Mouse (Mus musculus) left cerebral cortex, adult 8-10 months (tissue): ENCODE data around the gene Snx1. TPM values are rescaled to one million over a fixed set of nuclear protein-coding genes. Genes with fewer than 3 reads are reported as not detected.

Source experiments
- DNase-seq, 2 experiments: peaks; one replicate each; pipeline ENCODE4 v3.0.0; 2022; ENCODE audit warnings: low spot score in 2 of 2
- total RNA-seq, 4 experiments: library from RNA; stranded (reverse); gene quantifications; 2 replicates each; pipeline ENCODE4 v1.2.4; 2022

Gene Snx1
- total RNA-seq, 4 experiments from 2014 or later: 76.2 to 82.1 (median 79.1) TPM

- no peak for DNase-seq
Observed at GRCm38 (mm10) chr9:66127193-66127546, 783 bp upstream of the Snx1 start.

DNA sequence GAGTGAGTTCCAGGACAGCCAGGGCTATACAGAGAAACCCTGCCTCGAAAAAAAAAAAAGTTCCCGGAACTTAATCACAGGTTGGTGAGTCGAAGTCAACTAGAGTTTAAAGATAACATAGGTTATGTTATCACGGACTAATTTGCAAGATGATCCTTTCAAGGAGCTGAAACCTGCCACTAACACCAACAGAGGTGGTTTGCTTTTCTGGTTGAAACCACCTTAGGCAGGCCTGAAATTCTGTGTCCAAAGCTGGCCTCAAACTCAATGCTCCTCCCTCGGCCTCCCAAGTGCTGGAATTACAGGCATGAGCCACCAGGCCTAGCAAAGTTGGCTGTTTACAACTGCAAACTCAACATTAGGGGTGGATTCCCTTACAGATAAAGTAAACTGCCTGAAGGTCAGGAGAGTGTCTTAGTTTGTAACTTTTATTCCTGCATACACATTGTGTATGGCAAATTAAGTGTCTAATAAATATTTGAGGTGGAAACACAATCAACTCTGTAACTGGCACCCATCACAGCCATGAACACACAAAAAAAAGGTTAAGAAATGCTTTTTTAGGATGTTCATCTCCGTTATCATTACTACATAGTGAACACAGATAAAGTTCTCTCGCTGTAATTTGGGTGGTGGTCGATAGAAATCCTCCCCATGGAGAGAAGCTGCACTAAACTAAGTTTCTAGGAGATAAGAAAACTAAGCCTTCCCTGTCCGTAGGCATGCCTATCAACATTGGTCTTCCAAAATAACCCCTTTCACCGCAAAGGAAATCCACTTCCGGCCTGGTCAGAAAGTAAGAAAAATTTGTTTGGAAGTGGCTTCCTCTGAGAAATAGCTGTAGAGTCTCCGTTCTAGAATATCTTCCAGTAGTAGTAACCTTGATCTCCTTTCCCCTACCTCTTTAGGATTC, 588 bp downstream of the Snx1 start:
- DNase-seq: no peak

- DNase-seq: peak; percentile 85 to 96
Observed at GRCm38 (mm10) chr9:66124681-66125542, 1.5 kb downstream of the Snx1 start.

GRCm38 (mm10) chr9:66124111-66124531, 2.3 kb downstream of the Snx1 start:
- DNase-seq: no peak

- DNase-seq: no peak
Observed at GRCm38 (mm10) chr9:66123648-66124047, 2.7 kb downstream of the Snx1 start.

- no peak for DNase-seq
Observed at GRCm38 (mm10) chr9:66121421-66121820, 5.0 kb downstream of the Snx1 start.

DNA sequence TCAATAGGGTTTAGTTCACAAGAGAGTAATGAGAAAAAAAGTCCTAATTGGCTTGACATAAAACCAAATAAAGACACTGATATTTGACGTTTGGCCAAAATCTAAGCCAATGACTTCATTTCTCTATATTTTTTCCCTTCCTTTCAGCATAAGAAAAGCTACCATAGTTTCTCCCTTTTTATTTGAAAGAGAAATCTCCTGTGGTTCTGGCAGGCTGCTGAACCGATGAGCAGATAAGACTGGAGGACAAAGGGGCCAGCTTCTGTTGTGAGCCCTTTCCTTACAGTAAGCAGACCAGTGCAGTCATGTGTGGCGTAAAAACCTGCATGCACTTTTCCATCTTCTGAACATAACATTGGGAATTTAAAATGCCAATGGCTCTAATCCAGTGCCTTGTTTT, 5.4 kb downstream of the Snx1 start:
- no peak for DNase-seq

- no peak for DNase-seq
Observed at GRCm38 (mm10) chr9:66120106-66120505, 6.3 kb downstream of the Snx1 start.

GRCm38 (mm10) chr9:66119498-66119897, 6.9 kb downstream of the Snx1 start:
- DNase-seq: no peak

GRCm38 (mm10) chr9:66116890-66117289, 9.5 kb downstream of the Snx1 start:
- DNase-seq: no peak

GRCm38 (mm10) chr9:66114341-66114740, 12.0 kb downstream of the Snx1 start:
- no peak for DNase-seq

DNA sequence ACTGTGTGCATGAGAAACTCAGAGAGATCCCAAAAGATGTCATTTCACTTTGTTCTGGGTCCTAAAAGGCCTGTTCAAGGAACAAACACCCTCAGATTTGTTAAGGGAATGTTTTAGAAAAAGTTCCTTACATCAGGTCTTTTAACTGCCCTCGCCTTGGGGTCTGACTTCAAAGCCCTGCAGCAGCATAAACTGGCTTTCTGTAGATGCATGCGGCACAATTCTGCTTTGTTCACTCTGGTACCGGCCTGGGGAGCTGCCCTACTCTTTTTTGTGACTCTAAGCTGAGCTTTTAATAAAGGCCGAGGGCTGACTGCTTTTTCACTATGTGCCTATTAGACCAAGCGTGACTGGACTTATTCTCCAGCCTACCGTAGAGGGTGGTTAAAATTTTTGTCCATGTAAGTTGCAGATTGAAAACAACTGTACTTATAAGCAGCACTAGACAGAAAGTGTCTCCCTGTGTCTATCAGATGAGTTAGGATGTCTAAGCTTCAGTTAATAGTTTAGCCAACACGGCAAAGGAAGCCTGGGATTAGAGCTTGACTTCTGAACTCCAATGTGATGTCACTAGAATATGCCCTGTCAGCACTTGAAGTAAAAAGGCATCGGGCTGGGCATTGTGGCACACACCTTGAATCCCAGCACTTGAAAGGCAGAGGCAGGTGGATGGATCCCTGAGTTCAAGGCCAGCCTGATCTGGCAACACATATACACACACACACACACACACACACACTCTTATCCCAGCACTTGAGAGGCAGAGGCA, 15.6 kb downstream of the Snx1 start:
- no peak for DNase-seq

DNA sequence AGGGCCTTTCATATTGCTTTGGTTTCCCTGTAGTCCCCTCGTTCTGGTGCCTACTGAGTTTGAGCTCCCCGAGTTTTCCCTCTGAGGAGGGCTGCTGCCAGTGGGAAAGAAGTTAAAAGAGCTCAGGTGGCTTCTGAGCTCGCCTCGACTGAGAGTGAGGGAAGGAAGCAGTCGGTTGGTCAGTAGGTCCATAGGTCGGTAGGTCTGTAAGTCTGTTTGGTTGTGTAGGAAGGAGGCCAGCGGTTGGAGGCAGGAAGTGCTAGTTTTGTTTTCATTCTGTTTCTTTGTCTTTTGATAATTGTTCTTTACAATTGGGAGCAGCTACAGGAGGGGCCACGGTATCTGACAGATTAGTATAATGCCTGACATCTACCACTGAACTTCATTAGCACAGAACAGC, 16.3 kb downstream of the Snx1 start:
- DNase-seq: no peak

GRCm38 (mm10) chr9:66109574-66109973, 16.8 kb downstream of the Snx1 start:
- no peak for DNase-seq

DNA sequence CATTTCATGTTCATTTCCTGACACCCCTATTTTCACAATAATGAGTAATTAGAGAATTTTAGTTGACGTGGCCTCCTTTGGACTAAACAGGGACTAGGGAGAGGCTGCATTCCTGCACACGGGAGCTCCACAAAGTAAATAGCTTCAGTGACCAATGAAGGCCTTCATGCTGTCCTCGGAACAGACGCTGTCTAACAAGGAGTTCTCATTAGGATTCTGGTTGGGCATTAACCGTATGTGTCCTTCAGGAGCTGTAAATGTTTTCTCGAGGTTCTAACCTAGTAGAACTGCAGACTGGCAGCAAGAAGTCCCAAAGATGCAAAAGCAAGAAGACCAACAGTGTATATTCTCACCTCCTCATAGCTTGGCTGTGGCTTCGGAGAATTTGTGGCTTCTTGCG, 21.2 kb downstream of the Snx1 start:
- DNase-seq: no peak

GRCm38 (mm10) chr9:66104601-66105000, 21.8 kb downstream of the Snx1 start:
- no peak for DNase-seq

DNA sequence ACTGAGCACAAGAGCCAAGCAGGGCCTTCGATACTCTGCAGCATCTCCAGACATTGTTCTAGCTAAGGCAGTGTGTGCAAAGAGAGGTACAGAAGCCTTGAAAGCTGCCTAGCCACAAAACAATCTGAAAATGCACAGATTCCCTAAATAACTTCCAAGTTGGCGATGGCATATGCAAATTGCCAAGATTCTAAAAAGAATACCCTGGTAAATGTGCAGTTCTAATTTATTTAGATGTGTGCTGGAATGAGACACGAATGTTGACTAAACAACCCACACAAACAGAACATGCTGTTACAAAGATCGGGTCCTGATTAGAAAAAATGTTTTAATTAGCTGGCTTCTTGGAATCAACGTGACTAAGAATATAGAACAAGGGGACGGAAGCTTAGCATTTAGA, 23.7 kb downstream of the Snx1 start:
- DNase-seq: no peak

- DNase-seq: peak in 1 of 2 experiments; percentile 39
Observed at GRCm38 (mm10) chr9:66101577-66101976, 24.8 kb downstream of the Snx1 start.

DNA sequence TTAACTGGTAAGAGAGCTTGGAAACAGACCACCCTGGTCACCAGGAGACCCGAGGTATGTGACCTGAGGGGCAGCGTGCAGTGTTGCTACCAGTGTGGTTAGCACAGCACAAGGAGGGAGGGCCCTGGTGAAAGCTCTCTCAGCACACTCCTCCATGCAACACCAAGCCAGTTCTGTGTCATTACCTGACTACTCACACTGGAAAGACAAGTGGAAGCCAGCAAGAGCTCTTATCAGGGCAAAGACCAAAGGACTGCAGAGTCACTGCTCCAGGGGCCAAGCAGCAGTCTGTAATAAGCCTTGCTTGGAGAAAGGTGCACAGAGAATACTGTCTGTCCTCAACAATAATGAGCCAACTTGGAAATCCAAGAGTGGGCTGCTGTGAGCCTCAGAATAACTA, 33.7 kb downstream of the Snx1 start:
- no peak for DNase-seq

DNA sequence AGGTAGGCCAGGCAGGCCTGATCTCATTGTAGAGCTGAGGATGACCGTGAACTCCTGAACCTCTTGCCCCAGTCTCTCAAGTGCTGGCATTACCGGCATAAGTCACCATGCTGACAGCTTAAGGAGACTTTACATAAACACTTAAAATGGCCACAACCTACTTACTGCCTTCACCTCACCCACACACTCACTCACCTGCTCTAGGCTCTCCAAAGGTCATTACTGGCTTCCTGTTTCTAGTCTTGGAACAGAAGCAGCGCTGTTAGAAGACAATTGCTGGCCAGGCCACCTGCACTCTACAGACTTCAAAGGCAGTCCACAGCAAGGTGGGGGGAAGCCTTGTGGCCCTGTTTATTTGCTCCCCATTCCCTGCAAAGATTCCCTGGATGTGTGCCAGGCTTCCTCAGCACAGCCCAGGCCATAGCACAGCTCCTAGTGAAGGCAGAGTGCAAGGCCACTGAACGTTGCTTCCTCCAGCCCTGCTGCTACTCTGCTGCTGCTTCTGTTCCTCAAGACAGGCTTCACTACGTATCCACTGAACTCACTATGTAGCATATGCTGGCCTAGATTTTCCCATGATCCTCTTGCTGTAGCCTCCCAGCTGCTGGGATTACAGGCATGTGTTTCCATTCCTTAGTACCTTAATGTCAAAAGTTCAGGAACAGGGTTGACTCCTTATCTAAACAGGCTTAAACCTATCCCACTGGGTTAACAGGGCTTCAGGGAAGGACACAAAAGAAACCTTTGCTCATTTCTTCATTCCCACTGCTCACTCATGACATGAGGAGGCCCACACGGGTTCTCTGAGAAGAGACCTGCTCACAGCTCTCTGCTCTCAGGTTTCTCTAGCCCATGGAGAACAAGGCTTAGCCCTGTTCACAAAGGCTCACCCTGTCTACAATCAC, 34.8 kb downstream of the Snx1 start:
- DNase-seq: no peak
